Mouse (Mus musculus) urinary bladder, adult 2 months (tissue): Measurements from ENCODE around the gene Calml3. TPM values are rescaled to one million over a fixed set of nuclear protein-coding genes. Genes with fewer than 3 reads are reported as not detected.
"Not testable (repeated sequence)": the region's sequence is repeated elsewhere in the genome, so short reads cannot be mapped to it uniquely, and the experiment has no call there.

Experiments
- DNase-seq: peaks from one replicate; pipeline ENCODE4 v3.0.0; 2022; ENCODE audit warnings: low spot score
- polyA plus RNA-seq: library from polyadenylated mRNA; depleted of rRNA; stranded (reverse); fragments of >200 nt; gene quantifications from 2 replicates; pipeline ENCODE4 v1.2.3, GENCODE M21; 2012; rRNA removed

Gene Calml3
- 0.13 and 0.19 TPM in 2 replicates for polyA plus RNA-seq

- DNase-seq, result no peak
These were observed at the start of gene Calml3 for GRCm38 (mm10) chr13:3804186-3804585. Gene Calml3, minus strand, starts transcription at chr13:3804316.

DNA sequence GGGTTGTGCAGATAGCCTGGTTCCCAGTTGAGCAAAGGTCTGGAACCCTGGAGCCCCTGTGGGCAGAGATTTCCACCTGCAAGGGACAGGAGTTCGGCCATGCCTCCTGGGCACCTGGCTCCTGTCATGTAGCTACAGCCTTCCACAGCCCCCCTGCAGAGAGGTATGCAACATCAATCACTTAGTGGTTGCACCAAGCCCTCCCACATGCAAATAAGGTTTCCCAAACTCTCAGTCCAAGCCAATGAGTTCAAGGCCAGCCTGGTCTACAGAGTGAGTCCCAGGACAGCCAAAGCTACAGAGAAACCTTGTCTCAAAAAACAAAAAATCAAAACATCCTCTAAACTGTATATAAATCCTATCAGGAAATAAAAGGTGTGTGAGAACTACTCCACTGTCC lies 46.2 kb upstream of the Calml3 start:
- no peak for DNase-seq

DNA sequence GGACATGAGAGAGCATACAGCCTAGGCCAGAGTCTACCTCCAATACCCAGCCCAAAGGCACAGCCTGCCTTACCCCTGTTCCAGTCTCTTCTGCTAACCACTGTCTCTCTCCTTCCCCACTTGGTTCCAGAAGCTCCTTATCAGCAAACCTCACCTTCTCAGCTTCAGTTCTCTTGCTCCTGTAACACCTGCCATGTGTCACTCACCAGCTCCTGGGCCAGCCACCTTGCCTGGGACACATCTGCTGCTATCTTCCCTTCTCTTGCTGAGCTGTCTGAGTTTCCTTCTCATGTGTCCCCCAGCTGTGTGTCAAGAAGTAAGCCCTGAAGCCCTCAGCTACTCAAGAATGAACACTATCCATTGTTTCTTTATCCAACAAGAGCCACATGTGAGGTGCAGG lies 36.5 kb upstream of the Calml3 start:
- not testable (repeated sequence) for DNase-seq

GRCm38 (mm10) chr13:3837312-3837807 lies 33.2 kb upstream of the Calml3 start, which contains the start of gene Calm4:
Gene Calm4, plus strand, starts transcription at chr13:3837757.
- not testable (repeated sequence) for DNase-seq

GRCm38 (mm10) chr13:3833644-3834043 lies 29.5 kb upstream of the Calml3 start:
- DNase-seq, result not testable (repeated sequence)

DNA sequence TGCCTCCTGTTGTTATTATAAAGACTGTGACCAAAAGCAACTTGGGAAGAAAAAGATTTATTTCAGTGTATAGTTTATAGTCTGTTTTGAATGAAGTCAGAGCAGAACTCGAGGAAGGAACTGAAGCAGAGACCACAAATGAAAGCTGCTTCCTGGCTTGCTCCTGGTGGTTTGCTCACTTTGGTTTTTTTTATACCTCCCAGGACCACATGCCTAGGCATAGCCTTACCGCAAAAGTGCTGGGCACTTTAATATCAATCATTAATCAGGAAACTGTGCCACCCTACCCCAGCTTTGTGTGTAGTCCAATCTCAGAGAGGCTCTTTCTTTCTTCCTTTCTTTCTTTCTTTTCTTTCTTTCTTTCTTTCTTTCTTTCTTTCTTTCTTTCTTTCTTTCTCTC lies 28.3 kb upstream of the Calml3 start:
- no peak for DNase-seq

- DNase-seq, result no peak
These were observed 27.9 kb upstream of the Calml3 start for GRCm38 (mm10) chr13:3831994-3832393.

DNA sequence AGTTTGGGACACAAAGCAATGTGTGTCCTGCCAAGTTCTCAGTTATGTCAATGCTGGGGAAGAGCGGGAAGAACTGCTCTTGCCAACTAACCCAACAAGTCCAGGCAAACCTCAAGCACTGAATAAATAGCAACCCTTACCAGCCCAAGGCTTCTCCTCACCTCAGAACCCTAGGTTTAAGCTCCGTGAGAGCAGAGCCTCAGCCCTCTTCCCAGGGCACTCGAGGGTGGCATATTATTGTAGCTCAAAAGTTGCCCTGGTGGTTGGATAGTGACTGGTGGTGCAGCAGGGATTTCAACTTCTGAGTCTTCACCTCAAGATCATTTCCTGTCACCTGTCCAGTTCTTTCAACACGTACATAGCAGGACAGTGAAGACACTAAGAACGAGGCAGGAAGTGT lies 27.4 kb upstream of the Calml3 start:
- no peak for DNase-seq

DNA sequence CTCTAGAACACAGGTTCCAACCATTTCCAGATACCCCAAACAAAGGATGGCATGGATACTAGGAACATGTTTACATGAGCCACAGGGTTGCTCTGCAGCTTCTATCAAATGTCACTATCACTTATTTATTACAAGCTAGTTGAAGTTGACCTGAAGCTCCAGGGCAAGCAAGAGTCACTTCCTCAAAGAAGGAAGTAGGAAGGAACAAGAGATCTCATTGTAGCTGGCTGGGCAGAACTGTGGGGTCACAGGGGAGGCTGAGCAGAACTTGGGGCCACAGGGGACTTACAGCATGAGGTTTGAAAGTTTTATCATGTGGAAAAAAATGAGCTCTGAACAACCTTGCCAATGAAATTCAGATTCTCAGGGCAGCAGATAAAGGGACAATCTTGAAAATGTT lies 21.6 kb upstream of the Calml3 start:
- no peak for DNase-seq

DNA sequence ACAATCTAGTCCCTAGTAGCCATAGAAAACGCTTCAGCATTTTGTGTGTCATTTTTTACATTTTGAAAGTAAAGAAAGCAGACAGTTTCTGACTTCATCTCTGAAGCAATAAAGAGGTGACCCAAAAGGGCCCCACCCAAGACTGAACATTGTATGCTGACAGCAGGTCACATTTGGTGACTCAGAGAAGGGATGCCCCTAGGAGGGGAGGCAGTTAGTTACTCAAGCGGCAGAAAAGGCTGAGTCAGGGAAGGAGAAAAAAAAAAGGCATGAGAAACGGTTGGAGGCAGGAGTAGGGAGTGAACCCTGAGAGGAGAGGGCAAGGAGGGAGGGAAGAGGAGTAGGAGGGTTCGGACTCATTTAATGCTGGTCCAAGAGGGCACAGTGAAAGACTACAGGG lies 18.0 kb upstream of the Calml3 start:
- no peak for DNase-seq

DNA sequence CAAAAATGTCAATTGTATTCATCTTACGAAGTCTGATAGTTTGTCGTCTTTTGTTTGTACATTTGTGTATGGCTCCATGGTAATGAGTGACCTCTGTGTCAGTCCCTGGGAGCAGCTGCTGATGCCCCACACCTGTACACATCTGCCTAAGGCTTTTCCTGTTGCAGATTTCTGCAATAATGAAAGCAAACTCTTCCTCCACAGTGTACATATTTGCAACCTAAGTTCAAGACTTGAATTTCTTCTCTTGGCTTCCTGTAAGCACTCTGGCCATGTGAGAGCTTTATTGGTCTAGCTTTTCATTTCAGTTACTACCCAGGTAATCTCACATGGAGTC lies 14.6 kb upstream of the Calml3 start:
- no peak for DNase-seq

GRCm38 (mm10) chr13:3818012-3818739 lies 14.1 kb upstream of the Calml3 start:
- DNase-seq, result no peak

- no peak for DNase-seq
These were observed 3.2 kb upstream of the Calml3 start for GRCm38 (mm10) chr13:3807131-3807827.

- no peak for DNase-seq
These were observed 1.5 kb upstream of the Calml3 start for GRCm38 (mm10) chr13:3805638-3806037.

DNA sequence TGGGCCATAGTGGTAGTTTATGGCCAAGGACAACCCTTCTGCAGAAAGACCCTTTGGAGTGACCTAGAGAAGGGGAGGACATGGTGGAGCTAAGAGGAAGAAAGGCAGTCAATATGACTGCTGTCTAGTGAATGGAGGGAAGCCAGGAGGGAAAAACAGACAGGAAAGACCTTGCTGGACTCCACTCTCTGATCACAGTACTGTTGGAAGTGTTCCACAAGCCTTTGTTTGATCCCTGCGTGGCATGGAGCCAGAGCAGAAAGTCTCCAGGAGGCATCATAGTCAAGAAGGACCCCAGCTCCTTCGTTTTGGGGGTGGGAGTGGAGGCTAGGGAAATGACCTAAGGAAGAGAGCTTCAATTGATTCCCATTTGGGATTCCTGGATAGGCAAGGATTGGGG lies 1.0 kb upstream of the Calml3 start:
- no peak for DNase-seq

- DNase-seq, result no peak
These were observed 4.7 kb downstream of the Calml3 start for GRCm38 (mm10) chr13:3799386-3799785.

GRCm38 (mm10) chr13:3798751-3799150 lies 5.4 kb downstream of the Calml3 start:
- DNase-seq, result no peak

GRCm38 (mm10) chr13:3796649-3797048 lies 7.5 kb downstream of the Calml3 start:
- no peak for DNase-seq

DNA sequence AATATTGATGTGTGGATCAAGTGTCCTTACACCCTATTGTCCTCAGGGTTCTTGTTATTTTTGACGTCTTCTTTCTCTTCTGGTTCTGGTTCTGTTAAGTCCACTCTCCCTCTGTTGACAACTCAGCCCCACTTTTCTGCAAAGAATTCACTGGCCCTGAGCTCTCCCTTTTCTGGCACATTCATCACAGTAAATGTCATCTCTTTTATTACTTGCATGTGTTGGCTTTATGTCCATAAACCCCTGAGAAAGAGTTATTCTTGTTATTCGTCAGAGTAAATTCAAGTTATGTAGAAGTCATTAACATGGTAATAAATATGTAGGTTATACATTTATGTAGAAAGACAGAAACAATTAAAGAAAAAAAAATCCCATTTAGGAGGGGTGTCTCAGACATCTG lies 14.6 kb downstream of the Calml3 start:
- no peak for DNase-seq

GRCm38 (mm10) chr13:3788588-3788987 lies 15.5 kb downstream of the Calml3 start:
- no peak for DNase-seq

DNA sequence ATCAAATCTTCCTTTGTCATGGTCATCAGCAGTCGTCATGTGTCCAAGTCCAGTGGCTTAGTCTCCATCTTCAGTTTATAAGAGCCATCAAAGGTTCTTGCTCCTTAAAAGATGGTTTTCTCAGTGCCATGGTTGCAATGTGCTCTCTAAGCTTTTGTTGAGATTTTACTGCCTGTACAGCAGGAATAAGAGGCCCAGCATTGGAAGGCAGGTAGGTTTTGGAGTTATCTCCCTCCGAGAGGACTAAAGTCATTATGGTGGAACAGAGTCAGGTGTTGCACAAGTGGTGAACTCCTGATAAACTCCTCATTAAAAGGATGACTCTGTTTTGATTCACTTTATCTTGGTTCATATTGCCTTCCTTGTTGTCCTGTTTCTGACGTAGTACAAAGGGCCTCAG lies 16.5 kb downstream of the Calml3 start:
- DNase-seq, result no peak

GRCm38 (mm10) chr13:3787102-3787501 lies 17.0 kb downstream of the Calml3 start:
- no peak for DNase-seq

DNA sequence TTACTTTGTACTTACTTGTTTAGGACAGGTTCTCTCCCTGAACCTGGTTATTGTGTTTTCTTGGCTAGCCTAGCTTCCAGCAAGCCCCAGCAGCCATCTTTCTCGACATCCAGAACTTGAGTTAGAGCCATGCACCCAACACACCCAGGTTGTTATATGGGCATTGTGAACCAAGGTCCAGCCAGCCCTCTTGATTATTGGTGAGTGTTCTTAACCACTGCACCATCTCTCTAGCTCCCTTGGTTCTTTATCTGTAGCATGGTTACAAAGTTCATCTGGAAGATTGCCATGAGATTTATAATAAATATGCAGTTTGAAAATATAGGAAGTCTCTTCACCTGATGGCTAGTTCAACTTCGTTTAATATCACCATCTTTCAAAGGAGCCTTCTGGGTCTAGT lies 20.5 kb downstream of the Calml3 start:
- no peak for DNase-seq
